Mouse (Mus musculus) cerebellum, adult 2 months (tissue): Measurements from ENCODE around the gene Dhx15.

Experiments used
- CTCF ChIP-seq: fragments of 200-500 bp; IDR thresholded peaks from 2 replicates; pipeline ENCODE4 v1.5.1; 2011; ENCODE audit warnings: low read depth, mild to moderate bottlenecking, control low read depth, low read length, moderate library complexity, borderline replicate concordance; ENCODE audit not compliant: insufficient read depth
- POLR2A ChIP-seq: fragments of 200-500 bp; IDR thresholded peaks from 2 replicates; pipeline ENCODE4 v1.6.1; 2011; ENCODE audit warnings: low read length, control low read depth, borderline replicate concordance; ENCODE audit not compliant: insufficient read depth

DNA sequence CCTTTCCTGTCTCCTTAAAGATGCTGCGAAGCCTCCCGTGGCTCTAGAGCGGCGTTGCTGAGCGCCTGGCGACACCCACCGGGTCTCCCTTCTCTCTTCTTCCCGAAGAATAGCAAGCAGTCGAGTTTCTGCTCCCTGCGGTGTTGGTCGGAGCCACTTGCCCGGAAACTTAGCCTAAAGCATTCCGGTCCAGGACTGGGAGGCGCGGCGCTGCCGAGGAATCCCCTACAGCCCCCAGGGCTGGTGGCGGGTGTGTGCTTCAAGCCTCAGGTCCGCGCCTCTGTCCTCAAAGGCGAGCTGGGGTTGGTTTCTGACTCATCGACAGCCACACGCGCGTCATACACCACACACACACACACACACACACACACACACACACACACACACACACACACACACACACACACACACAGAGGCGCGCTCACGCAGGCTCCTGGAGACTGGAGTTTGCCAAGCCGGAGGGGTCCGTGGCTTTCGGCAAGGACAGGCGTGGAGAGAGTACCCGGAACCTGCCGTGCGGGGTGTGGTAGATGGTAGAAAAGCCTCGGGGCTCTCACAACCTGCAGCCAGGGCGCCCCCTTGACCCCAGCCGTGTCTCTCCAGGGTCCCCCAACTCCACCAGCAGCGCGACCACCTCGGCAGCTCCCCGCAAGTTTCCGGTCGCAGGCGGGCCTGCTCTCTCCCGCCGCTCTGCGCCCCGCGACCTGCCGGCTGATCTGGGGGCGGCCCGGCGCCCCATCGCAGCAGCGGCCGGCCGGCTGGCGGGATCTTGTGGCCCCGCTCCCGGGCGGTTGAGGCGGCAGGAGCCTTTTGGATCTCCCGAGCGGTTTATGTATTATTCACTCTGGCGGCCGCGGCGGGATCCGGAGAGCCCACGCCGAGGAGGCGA lies 77.1 kb downstream of the Dhx15 start:
- TF ChIP-seq POLR2A (no peak), CTCF (no peak)
